Mouse (Mus musculus) spleen, adult 18-20 months (tissue): ENCODE data around the gene Gys1.
"Not testable (repeated sequence)": the region's sequence is repeated elsewhere in the genome, so short reads cannot be mapped to it uniquely, and the experiment has no call there.

ENCODE experiments used
- DNase-seq, 2 experiments: peaks; one replicate each; pipeline ENCODE4 v3.0.0; 2022; ENCODE audit warnings: mixed read lengths in 2 of 2

Gys1 gene

DNA sequence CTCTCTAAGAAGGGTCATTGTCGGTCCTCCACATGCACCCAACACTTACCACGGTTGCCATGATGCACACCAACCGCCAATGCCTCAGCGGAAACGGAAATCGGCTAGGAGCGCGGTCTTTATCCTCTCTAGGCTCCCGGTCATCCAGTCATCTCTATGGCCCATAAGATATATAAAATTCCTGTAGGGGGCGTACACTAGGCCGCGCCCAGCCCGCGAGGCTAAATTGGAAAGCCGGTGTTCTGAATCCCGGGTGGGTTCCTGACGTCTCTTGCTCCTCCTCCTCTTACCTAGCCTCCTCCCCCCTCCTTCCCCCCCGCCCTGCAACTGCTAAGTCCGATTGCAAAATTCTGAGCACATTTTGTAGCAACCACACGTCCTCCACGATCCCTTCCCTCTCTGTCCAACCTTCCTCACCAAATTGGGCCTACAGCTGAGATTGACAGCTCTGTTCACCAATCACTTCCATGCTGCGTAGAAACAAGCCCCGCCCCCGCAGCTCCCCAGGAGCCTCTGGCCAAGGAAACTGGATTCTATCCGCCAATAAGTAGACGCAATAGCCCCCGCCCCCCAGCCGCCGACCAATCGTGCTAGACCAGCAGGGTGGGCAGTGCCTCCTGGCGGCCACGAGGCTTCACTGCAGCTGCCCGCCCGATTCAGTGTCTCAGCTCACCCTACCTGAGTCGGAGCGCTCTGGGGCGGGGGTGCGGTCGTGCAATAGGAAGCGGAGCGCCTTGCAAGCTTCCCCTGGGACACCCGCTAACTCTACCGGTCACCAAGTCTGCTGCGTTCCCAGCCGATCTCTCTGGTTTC, at the start of gene Gys1:
Gys1 (plus strand) TSS at position 642 of the 813 bp plus-strand sequence.
- peak; percentile 100 for DNase-seq

DNA sequence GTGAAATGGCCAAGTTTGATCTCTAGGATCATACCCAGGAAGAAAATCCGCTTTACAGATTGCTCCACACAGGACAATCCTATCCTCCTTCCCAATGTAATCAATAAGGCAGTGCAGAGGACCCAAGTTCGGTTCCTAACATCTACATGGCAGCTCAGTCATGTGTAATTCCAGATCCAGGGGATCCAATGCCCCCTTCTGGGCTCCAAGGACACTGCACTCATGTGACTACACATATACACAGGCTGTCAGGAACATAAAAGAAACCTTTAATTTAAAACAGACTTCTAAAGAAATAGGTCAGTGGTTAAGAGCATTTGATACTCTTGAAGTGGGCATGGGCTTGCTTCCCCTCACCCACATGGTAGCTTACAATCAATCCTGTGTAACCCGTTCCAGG, 48.6 kb upstream of the Gys1 start:
- no peak for DNase-seq

DNA sequence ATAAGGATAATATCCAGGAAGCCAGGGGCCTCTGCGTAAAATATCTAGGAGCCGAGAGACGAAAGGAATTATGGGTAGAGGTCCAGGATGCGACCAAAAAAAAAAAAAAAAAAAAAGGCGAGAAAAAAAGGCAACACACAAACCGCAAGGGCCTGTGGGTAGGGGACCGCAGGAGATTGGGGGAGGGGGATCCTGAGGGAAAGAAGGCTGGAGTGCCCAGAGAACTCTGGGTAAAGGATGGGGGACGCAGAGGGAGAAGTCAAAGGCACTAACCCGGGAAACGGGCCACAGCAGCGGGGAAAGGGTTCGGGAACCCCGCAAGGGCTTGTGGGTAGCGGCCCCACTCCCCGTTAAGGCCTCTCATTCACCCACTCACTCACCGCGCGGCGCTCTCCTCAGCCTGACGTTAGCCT, 39.5 kb upstream of the Gys1 start:
- DNase-seq, result no peak

DNA sequence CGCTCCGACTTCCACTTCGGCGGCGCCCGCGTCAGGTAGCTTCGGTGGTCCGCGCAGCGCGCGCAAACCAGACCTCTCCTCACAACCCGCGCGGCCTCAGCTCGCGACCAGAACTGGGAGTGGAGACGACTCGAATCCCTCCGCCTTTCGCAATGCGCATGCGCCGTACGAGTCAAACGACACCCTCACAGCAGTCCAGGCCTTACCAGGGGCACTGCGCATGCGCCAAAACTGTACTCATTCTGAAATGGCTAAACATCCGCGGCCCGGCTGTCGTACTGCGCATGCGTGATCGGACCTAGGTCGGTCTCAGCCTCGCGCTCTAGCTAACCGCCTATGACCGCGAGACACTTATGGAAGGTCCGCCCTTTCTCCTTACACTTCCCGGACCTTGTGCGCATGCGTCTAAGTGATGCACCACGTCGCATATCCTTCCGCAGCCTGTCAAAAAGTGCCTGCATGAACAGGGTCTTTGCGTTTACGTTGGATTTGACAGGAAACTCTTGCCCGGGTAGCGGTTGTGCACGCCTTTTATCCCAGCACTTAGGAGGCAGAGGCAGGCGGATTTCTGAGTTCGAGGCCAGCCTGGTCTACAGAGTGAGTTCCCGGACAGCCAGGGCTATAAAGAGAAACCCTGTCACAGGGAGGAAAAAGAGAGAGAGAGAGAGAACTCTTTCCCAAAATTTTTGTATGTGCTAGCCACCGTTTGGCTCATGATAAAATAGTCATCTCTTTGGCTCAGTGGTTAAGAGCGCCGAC, 38.9 kb upstream of the Gys1 start, which contains the start of gene Snrnp70:
Snrnp70 (minus strand) TSS at position 165 of the 759 bp plus-strand sequence.
- peak; percentile 99 to 100 for DNase-seq

DNA sequence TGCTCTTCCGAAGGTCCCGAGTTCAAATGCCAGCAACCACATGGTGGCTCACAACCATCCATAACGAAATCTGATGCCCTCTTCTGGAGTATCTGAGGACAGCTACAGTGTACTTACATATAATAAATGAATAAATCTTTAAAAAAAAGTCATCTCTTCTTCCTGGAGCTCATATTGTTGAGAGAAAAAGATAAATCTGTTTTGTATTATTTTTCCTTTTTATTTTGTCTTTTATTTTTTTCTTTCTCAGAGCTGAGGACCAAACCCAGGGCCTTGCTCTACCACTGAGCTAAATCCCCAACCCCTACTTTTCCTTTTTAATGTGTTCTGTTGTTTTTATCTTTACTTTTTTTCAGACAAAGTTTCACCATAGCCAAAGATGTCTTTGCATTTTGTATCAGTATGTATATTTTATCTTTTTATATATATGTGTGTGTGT, 38.3 kb upstream of the Gys1 start:
- not testable (repeated sequence) for DNase-seq

DNA sequence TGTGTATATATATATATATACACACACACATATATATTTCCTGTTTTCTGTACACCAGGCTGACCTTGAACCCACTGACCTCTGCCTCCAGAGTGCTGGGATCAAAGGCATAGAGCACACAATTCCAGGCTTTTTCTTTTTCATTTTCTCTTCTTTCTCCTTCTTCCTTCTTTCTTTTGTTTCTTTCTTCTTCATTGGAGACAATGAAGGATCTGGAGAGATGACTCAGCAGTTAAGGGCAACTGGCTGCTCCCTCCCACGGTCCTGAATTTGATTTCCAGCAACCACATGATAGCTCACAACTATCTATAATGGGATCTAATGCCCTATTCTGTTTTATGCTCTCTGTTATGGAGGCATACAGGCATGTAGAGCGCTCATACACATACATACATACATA, 37.9 kb upstream of the Gys1 start:
- DNase-seq, result no peak

DNA sequence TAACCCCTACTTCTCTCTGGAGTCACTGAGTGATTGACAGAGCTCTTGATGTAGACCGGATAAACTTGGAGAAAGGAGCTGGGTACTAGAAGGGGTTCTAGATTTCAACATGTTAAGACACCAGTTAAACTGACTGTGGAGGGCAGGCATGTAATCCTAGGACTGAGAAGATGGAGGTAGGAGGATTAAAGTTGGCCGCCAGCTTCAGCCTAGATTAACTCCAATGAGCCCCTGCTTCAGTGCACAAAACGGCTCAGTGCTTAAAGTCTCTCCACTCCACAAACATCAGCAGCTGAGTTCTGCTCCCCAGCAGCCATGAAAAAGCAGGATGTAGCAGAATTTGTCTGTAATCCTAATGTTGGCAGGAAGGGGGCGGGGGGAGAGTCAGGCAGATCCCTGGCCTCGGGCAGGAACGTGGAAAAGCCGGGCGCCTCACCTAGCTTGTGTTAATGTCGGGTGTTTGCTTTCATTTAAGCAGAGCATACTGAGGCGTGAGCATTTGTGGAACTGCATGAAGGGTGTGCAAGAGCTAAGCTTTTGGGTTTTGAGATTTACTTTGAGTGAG, 33.0 kb upstream of the Gys1 start:
- no peak for DNase-seq

DNA sequence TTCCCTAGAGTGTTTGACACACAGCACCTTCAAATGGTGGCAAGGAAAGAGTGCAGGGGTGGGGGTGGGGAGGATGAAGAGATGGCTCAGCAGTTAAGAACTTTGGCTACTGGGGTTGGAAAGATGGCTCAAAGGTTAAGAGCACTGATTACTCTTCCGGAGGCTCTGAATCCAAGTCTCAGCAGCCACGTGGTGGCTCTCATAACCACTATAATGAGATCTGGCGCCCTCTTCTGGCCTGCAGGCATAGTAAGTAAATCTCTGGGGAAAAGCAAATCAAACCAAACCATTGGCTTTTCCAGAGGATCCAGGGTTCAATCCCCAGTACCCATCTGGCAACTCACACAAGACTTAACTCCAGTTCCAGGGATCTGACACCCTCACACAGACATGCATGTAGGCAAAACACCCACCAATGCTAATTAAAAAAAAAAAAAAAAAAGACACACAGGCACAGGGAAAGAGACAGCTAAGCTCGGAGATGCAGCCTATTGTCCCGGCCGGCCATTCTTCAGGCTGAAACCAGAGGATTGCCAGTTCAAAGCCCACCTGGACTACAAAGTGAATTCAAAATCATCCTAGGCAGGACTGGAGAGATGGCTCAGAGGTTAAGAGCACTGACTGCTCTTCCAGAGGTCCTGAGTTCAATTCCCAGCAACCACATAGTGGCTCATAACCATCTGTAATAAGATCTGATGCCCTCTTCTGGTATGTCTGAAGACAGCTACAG, 30.9 kb upstream of the Gys1 start:
- DNase-seq, result peak in 1 of 2 experiments; percentile 67

DNA sequence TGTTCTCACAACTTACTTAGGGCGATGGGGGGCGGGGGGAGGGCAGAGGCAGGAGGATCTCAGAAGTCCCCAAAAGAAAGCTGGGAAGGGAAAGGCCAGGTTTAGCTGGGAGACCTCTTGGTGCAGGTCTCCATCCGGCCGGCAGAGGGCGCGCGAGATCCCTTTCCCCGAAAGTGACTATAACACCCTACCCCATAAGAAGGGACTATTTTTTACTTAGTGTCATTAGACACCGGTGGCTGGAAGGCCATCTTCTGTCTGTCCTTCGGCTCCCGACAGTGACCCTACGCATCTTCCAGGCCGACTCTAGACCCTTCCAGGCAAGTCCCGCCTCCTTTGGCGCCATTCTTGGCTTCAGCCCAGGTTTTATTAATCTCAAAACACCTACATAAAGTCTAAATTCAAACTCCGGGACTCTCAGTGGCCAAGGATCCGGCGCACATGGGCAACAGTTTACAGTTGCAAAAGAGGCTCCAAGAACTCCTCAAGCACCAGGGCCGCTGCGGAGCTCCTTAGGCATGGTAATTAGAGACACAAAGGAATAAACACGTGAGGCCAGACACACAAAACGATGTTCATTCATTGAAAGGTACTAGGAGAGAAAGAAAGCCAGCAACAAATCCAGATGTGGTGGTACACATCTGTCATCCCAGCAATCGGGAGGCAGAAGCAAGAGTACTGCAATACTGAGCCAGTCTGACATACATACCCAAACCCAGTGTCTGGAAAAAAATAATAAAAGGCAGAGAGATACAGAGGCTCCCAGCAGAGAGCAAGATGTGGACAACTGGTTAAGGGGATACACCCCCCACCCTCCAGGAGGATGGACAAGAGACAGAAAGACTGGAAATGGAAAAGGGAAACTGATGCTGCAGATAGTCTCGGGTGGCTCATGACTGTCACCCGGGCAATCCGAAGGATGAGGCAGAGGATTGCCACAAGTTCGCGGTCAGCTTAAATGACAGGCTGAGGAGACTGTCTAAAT, 29.3 kb upstream of the Gys1 start, which contains the start of gene Kcna7:
Kcna7 (plus strand) TSS at position 563 of the 985 bp plus-strand sequence.
- DNase-seq, result peak; percentile 55 to 80

DNA sequence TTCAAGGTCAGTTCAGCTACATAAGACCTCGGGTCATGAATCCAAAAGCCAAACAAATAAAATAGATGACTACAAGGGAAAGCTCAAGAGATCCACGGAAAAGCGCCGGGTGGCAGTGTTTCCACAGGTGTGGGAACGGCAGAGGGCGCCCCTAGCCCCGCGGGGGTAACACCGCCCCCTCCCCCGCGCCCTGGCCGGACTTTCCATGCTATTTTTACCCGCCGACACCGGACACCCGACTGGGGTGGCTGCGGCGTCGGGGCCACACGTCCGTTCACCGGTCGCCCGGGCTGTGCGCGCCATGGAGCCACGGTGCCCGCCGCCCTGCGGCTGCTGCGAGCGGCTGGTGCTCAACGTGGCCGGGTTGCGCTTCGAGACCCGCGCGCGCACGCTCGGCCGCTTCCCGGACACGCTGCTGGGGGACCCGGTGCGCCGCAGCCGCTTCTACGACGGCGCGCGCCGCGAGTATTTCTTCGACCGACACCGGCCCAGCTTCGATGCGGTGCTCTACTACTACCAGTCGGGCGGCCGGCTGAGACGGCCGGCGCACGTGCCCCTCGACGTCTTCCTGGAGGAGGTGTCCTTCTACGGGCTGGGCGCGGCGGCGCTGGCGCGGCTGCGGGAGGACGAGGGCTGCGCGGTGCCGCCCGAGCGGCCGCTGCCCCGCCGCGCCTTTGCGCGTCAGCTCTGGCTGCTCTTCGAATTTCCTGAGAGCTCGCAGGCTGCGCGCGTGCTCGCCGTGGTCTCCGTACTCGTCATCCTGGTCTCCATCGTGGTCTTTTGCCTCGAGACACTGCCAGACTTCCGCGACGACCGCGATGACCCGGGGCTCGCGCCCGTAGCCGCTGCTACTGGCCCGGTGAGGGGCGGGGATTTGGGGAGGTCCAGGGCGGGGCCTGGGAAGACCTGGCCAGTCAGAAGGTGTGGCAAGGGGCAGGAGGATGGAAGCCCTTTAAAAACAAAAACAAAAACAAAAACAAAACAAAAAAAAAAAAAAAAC, 28.2 kb upstream of the Gys1 start:
- no peak for DNase-seq

DNA sequence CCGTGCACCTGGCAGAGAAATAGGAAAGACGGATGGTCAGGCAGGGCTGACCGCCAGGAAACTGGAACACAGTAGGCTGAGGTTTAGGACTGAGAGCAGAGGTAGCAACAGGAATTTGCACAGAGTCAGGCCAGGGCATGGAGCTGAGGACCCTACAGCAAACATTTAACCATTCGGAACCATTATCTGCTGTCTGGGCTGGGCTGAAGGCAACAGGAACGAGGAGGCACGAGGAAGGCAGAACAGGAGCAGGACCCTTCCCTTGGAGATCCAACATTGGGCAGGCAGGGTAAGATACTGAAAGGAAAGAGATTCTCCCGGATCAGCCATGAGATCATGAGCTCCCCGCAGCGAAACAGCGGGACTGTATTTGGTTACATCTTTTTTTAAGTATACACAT, 26.8 kb upstream of the Gys1 start:
- no peak for DNase-seq

DNA sequence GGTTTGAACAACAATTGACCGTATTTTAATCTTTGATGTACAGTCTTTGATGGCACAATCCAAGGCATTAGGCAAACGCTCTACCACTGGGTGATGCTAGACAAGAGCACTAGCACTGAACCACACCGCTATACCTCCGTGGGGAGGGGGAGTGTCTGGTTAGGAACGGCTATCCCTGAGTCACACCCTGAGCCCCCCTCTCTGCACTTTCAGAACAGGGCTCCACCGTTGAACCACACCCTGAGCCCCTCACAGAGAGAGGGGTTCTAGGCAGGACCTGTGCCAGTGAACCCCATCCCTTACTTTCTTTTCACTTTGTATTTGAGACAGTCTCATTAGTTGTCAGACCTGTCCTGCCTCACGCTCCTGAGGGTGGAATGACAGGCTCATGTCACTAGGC, 26.3 kb upstream of the Gys1 start:
- DNase-seq, result no peak

DNA sequence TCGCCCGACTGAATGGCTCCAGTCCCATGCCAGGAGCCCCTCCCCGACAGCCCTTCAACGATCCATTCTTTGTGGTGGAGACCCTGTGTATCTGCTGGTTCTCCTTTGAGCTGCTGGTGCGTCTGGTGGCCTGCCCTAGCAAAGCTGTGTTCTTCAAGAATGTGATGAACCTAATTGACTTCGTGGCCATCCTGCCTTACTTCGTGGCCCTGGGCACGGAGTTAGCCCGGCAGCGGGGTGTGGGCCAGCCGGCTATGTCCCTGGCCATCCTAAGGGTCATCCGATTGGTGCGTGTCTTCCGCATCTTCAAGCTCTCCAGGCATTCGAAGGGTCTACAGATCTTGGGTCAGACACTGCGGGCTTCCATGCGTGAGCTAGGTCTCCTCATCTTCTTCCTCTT, 25.7 kb upstream of the Gys1 start:
- no peak for DNase-seq

DNA sequence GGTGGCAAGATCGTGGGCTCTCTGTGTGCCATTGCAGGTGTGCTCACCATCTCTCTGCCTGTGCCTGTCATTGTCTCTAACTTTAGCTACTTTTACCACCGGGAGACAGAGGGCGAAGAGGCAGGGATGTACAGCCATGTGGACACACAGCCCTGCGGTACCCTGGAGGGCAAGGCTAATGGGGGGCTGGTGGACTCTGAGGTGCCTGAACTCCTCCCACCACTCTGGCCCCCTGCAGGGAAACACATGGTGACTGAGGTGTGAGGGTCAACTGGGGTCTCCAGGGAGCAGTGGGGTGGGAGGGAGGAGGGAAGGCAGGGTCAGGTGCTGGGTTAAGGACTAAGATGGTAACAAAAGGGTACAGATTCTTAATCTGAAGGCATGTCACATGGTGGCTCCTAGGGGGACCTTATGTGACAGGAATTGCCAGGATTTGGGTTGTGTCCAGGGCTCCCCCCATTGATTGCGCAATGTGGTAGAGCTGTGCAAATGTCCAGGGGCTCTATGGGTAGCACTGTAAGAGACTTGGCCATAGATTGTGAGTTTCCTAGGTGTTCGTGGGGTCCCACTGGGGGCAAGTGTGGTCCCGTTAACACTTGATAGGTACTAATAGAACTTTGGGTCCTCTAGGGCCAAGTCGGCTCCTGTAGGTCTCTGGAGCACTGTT, 25.0 kb upstream of the Gys1 start:
- no peak for DNase-seq

DNA sequence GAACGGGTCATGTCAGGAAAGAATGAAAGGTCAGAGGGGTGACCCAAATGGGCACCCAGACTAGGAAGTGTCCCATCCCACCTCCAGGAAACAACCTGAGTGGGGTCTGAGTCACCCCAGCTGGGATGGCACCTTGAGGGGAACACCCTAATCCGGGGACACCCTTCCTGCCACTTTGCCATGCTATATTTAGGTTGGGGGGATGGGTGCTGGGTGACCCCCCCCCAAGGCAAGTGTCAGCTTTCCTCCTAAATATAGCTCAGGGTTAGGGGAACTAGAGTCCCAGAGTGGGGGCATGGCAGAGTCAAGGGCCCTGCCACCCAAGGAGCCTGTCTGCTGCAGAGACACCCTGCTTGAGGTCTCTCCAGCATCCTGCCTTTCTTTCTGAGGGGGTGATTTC, 22.2 kb upstream of the Gys1 start:
- DNase-seq, result no peak

DNA sequence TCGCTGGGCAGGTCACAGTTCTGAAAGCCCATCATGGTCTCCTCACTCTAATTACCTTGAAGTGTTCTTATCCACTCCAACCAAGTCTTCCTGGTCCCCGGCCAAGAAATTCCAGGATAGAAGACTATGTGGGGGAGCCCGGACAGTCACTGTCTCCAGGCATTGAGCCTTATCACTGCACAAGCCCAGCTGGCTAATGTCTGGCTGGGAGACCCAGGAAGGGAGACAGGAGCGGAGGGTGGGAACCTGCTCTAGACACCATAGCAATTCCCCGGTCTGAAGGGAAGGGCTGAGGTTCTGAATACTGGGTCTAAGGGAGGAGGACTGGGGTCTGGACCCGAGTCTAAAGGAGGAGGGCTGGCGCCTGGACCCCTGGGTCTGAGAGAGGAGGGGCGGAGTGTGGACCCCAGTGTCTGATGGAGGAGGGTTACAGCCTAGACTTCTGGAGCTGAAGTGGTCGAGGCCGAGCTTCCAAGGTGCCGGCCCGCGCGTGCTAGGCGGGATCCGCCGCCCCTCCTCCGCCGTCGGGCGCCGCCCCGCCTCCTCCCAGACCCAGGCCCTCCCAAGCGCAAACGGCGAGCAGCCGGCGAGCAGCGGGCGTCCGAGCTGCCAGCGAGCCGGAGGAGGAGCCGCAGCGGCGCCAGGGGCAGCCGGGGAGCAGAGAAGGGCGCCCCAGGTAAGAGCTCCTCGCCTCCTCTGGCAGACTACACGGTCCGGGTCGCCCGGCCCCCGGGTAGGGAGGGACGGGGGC, 21.4 kb upstream of the Gys1 start, which contains the start of gene Ntf5:
Ntf5 (plus strand) TSS at position 583 of the 751 bp plus-strand sequence.
- DNase-seq, result no peak

DNA sequence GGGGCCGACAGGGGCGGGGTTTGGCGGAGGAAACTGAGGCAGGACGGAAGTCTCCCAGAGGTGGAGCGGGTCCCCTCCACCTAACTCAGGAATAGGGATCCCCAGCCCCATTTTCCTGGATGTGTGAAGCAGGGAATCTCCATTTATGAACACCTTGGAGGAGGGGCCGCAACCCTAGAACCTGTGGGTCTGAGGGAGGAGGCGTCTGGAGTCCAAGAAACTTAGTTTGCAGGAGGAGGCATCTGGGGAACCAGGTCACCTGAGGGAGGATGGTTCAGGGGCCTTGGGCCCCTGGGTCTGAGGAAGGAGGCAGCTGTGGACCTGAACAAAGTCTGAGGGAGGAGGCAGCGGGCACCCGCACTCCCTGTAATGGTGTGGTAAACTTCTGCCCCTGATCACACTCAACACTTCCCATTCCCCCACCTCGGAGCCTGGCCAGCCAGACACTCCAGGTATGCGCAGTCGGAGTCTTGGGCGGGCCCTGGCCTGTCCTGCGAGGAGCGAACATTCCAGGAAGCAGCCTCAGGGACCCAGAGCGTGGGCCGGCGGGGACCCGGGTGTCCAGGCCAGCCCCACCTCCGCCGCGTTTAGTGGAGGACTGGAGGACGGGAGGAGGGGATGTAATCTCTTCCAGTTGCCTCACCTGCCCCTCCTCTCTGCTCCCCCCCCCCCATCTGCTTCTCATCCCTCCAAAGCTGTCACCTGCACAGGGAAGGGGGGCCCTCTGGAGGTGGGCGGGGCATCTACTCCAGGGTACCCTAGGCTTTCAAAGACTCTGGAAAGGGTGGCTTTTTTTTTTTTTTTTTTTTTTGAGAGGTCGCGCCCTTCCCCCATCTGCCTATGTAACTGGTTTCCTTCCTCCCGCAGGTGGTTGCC, 20.5 kb upstream of the Gys1 start:
- DNase-seq, result no peak

DNA sequence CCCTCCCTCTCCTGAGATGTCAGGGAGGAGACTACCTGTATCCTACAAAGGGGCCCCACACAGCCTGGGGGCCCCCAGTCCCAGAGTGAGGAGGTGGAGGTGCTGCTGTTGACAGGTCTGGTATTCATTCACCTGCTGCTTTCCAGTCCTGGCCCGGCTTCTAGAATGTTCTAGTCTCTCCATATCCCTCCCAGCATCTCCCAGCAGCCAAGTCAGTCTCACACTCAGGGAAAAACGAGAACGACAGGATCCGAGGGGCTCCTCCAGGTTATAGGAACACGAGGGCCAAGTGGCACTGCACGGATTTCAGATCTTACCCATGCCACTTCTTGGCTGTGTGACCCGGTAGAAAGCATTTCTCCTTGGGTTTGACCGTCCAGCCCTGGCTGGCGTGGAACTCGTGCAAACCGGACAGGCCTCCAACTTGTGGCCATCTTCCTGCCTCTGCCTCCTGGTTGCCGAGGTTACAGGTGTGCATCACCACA, 19.9 kb upstream of the Gys1 start:
- DNase-seq, result no peak
